Mouse (Mus musculus) hindbrain, embryonic 15.5 days (tissue): ENCODE data around the gene Fgfr2. TPM values are rescaled to one million over a fixed set of nuclear protein-coding genes. Genes with fewer than 3 reads are reported as not detected.
A peak's percentile ranks its signal among the peaks of the same experiment; 100 is the strongest.
"Not testable (repeated sequence)": the region's sequence is repeated elsewhere in the genome, so short reads cannot be mapped to it uniquely, and the experiment has no call there.

Experiments
- ATAC-seq: fragments of 200-750 bp; cut with Nextera tagmentation; 2 replicates; pipeline ENCODE4 v1.8.0; 2017; ENCODE audit warnings: low read depth, moderate number of reproducible peaks, moderate TSS enrichment; ENCODE audit not compliant: low FRiP score
- H3K27ac ChIP-seq: fragments of 300-500 bp; sonication (generic); replicated peaks from 2 replicates; pipeline ENCODE4 v1.5.1; 2015; ENCODE audit warnings: mild to moderate bottlenecking, inconsistent platforms
- H3K27me3 ChIP-seq: fragments of 300-500 bp; sonication (generic); 2 replicates; pipeline ENCODE4 v1.6.1; 2015; ENCODE audit warnings: control low read depth, inconsistent platforms
- H3K36me3 ChIP-seq: fragments of 300-500 bp; sonication (generic); 2 replicates; pipeline ENCODE4 v1.6.1; 2015; ENCODE audit warnings: control low read depth, inconsistent platforms
- H3K4me1 ChIP-seq: fragments of 300-500 bp; sonication (generic); replicated peaks from 2 replicates; pipeline ENCODE4 v1.6.1; 2015; ENCODE audit warnings: control low read depth, inconsistent platforms
- H3K4me2 ChIP-seq: fragments of 300-500 bp; sonication (generic); 2 replicates; pipeline ENCODE4 v1.6.1; 2015; ENCODE audit warnings: moderate library complexity, mild to moderate bottlenecking, inconsistent platforms
- H3K4me3 ChIP-seq: fragments of 300-500 bp; sonication (generic); 2 replicates; pipeline ENCODE4 v1.5.1; 2015; ENCODE audit warnings: mild to moderate bottlenecking, inconsistent platforms
- H3K9ac ChIP-seq: fragments of 300-500 bp; sonication (generic); 2 replicates; pipeline ENCODE4 v1.6.1; 2015; ENCODE audit warnings: inconsistent platforms
- H3K9me3 ChIP-seq: fragments of 300-500 bp; sonication (generic); 2 replicates; pipeline ENCODE4 v1.6.1; 2016; ENCODE audit warnings: control low read depth, inconsistent platforms
- WGBS: fragments of 180-500 bp; shearing (Covaris S2); methylation state at CpG from one replicate; pipeline ENCODE4 v1.1.7; 2015; 5-methylcytosine and 5-hydroxymethylcytosine counted together
- polyA plus RNA-seq: library from polyadenylated mRNA; unstranded; fragments of >200 nt; fragmentation: Nextera tagmentation; extraction: Ambion mirVana; gene quantifications from 2 replicates; pipeline ENCODE4 v1.2.1, GENCODE M21; 2015

Gene Fgfr2
- polyA plus RNA-seq, 1 experiment from 2014 or later, result 28.5 TPM

DNA sequence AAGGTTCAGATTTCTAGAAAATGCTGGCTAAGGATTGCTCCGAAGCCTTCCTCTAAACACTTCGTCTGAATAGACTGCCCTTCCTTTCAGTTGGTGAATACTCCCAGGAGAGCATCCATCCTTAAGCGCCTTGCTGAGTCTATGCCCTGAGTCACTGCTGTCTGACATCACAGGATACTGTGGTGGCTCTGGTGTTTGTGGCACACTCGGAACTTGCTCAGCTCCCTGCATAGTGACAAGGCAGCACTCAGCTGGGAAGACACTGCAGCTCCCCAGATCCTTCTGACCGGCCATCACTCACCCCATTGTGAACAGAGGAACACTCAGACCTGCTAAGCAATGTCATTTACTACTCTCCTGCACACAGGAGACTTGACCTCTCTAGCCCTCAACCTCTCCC lies 675.6 kb downstream of the Fgfr2 start:
- no peak overlapping the region for H3K4me2 ChIP-seq
- H3K27ac ChIP-seq, result no peak overlapping the region
- no peaks in the 10 kb centered on the region for H3K36me3 ChIP-seq
- ATAC-seq, result no peak
- H3K27me3 ChIP-seq, result no peaks in the 10 kb centered on the region
- H3K9me3 ChIP-seq, result no peaks in the 10 kb centered on the region
- H3K9ac ChIP-seq, result no peak overlapping the region
- WGBS, result 80% methylated on average over 5 of the region's 5 CpGs
- H3K4me1 ChIP-seq, result no peaks in the 10 kb centered on the region
- no peak overlapping the region for H3K4me3 ChIP-seq

DNA sequence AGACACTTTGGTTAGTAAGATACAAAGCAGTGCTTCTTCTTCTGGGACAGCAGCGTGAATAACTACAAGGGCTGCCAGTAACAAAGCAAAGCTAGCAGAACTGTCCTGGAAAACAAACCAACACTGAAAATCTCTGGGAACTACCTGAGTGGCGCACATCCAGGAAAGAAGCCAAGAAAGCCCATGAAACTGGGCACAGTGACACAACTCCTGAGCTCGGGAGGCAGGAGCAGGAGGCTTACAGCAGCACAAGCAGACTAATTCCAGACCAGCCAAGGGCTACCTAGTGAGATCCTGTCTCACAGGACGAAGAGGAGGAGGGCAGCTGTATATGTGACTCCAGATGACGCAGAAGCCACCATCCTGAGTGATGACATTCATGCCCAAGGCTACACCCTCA lies 676.3 kb downstream of the Fgfr2 start:
- no peaks in the 10 kb centered on the region for H3K9me3 ChIP-seq
- 72% methylated on average over 5 of the region's 5 CpGs for WGBS
- no peak overlapping the region for H3K4me3 ChIP-seq
- H3K27ac ChIP-seq, result no peak overlapping the region
- no peaks in the 10 kb centered on the region for H3K27me3 ChIP-seq
- H3K36me3 ChIP-seq, result no peaks in the 10 kb centered on the region
- H3K4me1 ChIP-seq, result no peaks in the 10 kb centered on the region
- no peak overlapping the region for H3K4me2 ChIP-seq
- ATAC-seq, result no peak
- H3K9ac ChIP-seq, result no peak overlapping the region

DNA sequence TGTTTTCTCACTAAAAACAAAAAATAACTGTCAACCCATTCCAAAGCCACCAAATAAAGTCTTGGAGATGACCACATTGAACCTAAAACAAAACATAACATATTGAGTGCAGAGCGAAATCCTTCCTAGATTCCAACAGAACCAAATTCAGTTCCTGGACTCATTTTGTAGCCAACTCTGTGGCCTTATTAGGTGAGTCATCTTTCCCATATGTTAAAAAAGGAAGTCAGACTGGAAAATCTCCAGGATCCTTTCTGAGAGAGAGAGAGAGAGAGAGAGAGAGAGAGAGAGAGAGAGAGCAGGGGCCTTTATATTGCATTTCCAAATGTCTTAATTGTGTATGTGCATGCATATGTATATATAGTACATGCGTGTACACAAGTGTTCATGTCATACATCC lies 678.9 kb downstream of the Fgfr2 start:
- H3K27me3 ChIP-seq, result no peaks in the 10 kb centered on the region
- no peaks in the 10 kb centered on the region for H3K9me3 ChIP-seq
- no peak overlapping the region for H3K9ac ChIP-seq
- no peak for ATAC-seq
- no peak overlapping the region for H3K4me2 ChIP-seq
- H3K4me1 ChIP-seq, result no peaks in the 10 kb centered on the region
- H3K4me3 ChIP-seq, result no peak overlapping the region
- H3K36me3 ChIP-seq, result no peaks in the 10 kb centered on the region
- H3K27ac ChIP-seq, result no peak overlapping the region
- WGBS, result 97% methylated on average over 2 of the region's 2 CpGs

DNA sequence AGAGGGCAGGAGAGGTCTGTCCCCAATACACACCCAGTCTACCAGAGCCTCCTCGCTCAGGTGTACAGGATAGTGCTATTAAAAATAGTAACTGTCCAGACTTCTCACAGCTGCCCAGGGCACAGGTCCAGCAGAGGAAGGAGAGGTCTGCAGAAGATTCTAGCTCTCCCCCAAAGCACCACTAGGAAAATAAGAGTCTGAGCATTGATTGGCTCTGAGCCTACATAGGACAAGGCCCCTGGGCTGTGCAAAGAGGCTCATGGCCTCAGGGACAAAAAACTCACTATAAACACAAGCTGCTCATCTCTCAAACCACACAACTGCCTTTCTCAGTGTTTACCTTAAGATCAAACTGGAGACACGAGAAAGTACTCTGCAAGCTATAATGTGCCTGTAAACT lies 679.4 kb downstream of the Fgfr2 start:
- WGBS, result 79% methylated on average over 2 of the region's 2 CpGs
- Histone ChIP-seq H3K27ac (no peak overlapping the region), H3K4me2 (no peak overlapping the region), H3K4me3 (no peak overlapping the region), H3K36me3 (no peaks in the 10 kb centered on the region), H3K4me1 (no peaks in the 10 kb centered on the region), H3K9ac (no peak overlapping the region), H3K9me3 (no peaks in the 10 kb centered on the region), H3K27me3 (no peaks in the 10 kb centered on the region)
- ATAC-seq, result no peak

DNA sequence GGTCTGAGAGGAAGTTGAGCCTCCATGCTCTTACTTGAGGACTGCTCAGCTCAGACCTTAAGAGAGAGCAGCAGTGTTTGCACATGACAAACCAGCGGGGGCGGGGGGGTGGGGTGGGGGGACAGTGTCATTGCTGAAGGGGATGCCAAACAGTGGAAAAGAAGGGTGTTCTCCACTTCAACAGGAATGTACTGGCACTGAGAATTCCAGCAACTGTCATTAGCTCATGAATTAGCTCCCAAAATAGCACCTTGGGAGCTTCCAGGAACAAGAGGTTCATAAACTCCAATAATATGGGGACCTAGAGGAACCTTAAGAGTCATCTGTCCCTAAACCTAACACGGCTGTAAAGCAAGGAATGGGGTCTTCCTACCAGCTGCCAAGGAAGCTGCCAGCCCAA lies 680.0 kb downstream of the Fgfr2 start:
- H3K36me3 ChIP-seq, result no peaks in the 10 kb centered on the region
- no peak for ATAC-seq

DNA sequence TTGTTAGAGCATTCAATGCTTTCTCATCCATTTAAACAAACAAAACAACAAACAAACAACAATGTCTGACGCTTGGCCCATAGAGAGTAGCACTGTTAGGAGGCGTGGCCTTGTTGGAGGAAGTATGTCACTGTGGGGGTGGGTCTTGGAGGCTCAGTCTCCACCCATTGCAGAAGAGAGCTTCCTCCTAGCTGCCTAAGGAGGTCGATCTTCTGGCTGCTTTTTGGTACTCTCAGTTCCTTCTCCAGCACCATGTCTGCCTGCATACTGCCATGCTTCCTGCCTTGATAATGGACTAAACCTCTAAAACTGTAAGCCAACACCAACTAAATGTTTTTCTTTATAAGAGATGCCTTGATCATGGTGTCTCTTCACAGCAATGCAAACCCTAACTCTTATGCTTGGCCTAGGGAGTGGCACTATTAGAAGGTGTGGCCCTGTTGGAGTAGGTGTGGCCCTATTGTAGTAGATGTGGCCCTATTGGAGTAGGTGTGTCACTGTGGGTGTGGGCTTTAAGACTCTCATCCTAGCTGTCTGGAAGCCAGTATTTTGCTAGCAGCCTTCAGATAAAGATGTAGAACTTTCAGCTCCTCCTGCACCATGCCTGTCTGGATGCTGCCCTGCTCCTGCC lies 680.9 kb downstream of the Fgfr2 start:
- H3K4me3 ChIP-seq, H3K9ac ChIP-seq, H3K27ac ChIP-seq, ATAC-seq, H3K4me2 ChIP-seq, H3K36me3 ChIP-seq, H3K27me3 ChIP-seq, H3K4me1 ChIP-seq, H3K9me3 ChIP-seq: not testable (repeated sequence)
- WGBS, result 89% methylated on average over 3 of the region's 3 CpGs

More for the DNA sequence above, 680.0 kb downstream of the Fgfr2 start:
- Histone ChIP-seq H3K9ac (no peak overlapping the region), H3K4me3 (no peak overlapping the region), H3K4me2 (no peak overlapping the region), H3K9me3 (no peaks in the 10 kb centered on the region), H3K27me3 (no peaks in the 10 kb centered on the region), H3K4me1 (no peaks in the 10 kb centered on the region), H3K27ac (no peak overlapping the region)
- WGBS, result 88% methylated on average over 3 of the region's 3 CpGs

DNA sequence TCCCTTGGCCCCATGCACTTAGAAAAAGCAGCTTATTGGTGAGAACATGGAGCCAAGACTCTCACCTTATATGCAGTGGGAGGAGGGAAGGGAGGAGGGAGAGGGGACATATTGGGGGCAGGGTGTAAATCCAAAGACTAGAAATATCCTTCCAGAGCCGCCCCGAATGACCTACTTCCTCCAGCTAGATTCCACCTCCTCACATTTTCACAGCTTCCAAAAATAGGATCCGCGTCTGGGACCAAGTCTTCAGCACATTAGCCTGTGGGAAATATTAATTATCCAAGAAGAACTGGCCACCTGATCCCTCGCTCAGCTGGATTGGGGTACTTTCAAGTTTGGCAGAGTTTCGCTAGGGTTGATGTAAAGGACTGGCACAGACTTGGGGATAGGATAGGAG lies 683.2 kb downstream of the Fgfr2 start:
- 78% methylated on average over 6 of the region's 6 CpGs for WGBS
- ATAC-seq, result no peak
- Histone ChIP-seq H3K4me3 (no peak overlapping the region), H3K36me3 (no peaks in the 10 kb centered on the region), H3K27me3 (no peaks in the 10 kb centered on the region), H3K9ac (no peak overlapping the region), H3K27ac (no peak overlapping the region), H3K4me2 (no peak overlapping the region), H3K4me1 (no peaks in the 10 kb centered on the region), H3K9me3 (no peaks in the 10 kb centered on the region)

DNA sequence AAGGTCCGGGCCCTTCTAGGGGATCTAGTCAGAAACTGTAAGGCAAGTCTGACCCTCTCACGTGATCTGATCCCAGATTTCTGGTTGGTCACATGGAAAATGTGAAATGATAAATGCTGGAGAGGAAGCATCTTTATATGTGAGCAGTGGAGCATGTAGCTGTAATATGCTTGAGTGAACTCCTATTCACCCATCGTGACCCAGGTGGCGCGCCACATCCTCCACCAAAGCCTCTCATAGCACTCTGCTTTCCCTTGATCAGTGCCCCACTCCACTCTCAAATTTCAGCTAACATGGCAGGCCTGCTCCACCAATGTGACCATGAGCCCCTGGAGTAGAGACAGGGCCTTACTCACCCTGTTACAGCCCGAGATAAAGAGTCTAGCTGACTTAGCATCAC lies 685.1 kb downstream of the Fgfr2 start:
- ATAC-seq, result no peak
- H3K4me2 ChIP-seq, result no peak overlapping the region
- no peak overlapping the region for H3K27ac ChIP-seq
- 47% methylated on average over 6 of the region's 6 CpGs for WGBS
- H3K4me3 ChIP-seq, result no peak overlapping the region
- no peaks in the 10 kb centered on the region for H3K9me3 ChIP-seq
- no peak overlapping the region for H3K9ac ChIP-seq
- no peaks in the 10 kb centered on the region for H3K4me1 ChIP-seq
- no peaks in the 10 kb centered on the region for H3K27me3 ChIP-seq
- H3K36me3 ChIP-seq, result no peaks in the 10 kb centered on the region

DNA sequence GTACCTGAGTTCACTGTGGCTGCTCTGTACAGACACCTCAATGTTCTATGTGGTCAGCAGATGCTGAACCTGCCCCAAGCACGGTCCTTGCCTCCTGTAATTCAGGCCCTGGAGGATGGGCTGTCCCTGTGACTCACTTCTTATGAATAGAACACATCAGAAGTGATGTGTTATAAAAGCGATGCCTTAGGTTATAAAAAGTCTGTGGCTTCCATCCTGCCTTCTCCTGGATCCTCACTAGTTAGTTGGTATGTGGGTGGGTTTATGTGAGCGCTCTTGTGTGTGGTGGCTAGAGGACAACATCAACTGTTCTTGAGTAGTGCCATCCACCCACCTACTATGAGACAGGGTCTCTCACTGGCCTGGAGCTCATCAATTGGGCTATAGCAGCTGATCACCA lies 685.7 kb downstream of the Fgfr2 start:
- 91% methylated on average over 3 of the region's 3 CpGs for WGBS
- H3K9ac ChIP-seq, result no peak overlapping the region
- no peaks in the 10 kb centered on the region for H3K27me3 ChIP-seq
- H3K27ac ChIP-seq, result no peak overlapping the region
- no peak overlapping the region for H3K4me2 ChIP-seq
- H3K4me1 ChIP-seq, result no peaks in the 10 kb centered on the region
- ATAC-seq, result no peak
- H3K36me3 ChIP-seq, result no peaks in the 10 kb centered on the region
- no peaks in the 10 kb centered on the region for H3K9me3 ChIP-seq
- no peak overlapping the region for H3K4me3 ChIP-seq

DNA sequence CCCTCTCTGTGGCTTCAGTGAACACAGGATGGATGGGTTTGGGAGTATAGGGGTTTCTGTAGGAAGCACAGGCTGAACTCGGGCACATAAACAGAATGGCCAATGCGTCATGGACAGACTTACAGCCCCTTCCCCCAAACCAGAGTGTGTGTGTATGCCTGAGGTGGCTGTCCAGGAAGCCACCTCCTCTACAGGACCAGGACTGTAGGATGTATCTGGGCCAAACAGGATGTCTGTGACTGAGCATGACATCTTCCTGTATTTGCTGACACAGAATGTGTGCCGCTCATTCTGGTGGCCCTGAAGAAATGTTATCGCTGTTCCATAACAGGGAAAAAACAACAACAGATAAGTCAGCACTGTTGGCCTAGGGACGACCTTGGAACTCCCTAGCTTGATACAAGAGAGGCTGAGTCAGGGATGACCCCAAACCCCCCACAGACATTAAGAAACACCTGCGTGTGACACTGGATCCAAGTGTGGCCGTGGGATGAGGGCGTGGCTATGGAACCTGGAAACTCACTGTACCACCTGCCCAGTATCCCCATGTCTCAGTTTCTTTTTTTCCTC lies 687.6 kb downstream of the Fgfr2 start:
- H3K9ac ChIP-seq, result no peak overlapping the region
- H3K4me1 ChIP-seq, result no peaks in the 10 kb centered on the region
- H3K4me3 ChIP-seq, result no peak overlapping the region
- H3K27me3 ChIP-seq, result no peaks in the 10 kb centered on the region
- ATAC-seq, result no peak
- H3K27ac ChIP-seq, result no peak overlapping the region
- no peaks in the 10 kb centered on the region for H3K9me3 ChIP-seq
- no peaks in the 10 kb centered on the region for H3K36me3 ChIP-seq
- no peak overlapping the region for H3K4me2 ChIP-seq
- 85% methylated on average over 8 of the region's 8 CpGs for WGBS

DNA sequence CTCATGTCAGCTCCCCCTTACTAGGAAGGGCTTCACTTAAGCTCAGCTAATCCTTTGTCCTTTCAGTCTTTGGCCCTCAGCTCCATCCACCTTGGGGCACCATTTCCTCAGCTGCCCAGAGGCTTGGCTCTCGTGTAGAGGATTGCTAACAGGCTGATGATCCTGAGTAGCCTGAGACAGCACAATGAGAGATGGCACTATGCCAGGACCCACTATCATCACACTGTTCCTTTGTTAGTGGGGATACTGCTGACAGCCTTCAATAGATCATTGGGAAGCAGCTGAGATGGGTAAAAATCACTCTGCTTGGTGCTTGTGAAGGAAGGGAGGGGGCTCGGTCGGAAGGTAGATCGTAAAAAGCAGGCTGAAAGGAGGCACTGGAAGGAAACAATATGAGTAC lies 693.8 kb downstream of the Fgfr2 start:
- no peaks in the 10 kb centered on the region for H3K27me3 ChIP-seq
- no peak overlapping the region for H3K4me2 ChIP-seq
- peak overlapping the region; percentile 25; the same call in 1 of the 2 replicates for H3K27ac ChIP-seq
- H3K36me3 ChIP-seq, result no peaks in the 10 kb centered on the region
- peaks cover 9% of the 10 kb centered on the region for H3K4me1 ChIP-seq
- no peak overlapping the region for H3K4me3 ChIP-seq
- ATAC-seq, result 0 out of 2 replicates have a peak, but pooled peaks have one; percentile 30
- no peak overlapping the region for H3K9ac ChIP-seq
- 27% methylated on average over 4 of the region's 4 CpGs for WGBS
- H3K9me3 ChIP-seq, result no peaks in the 10 kb centered on the region

DNA sequence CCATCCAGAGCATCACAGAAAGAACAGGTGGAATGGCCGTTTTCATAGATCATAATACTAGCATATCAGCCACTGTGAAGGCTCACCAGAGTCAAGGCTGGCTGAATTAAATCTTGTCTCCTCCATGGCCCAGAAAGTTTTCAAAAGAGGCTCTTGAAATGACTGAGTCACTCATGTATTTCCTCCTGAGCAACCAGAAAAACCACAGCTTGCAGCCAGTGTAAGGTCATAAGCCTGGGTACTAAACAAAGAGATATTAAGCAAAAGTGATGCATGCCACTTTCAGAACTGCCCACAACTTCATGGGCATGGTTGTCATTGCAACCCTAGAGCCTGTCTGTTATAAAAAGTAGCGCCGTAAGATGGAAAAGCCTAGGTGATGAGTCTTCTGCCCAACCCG lies 694.8 kb downstream of the Fgfr2 start:
- H3K27me3 ChIP-seq, result no peaks in the 10 kb centered on the region
- H3K27ac ChIP-seq, result no peak overlapping the region
- no peak for ATAC-seq
- H3K4me1 ChIP-seq, result peaks cover 9% of the 10 kb centered on the region
- no peaks in the 10 kb centered on the region for H3K9me3 ChIP-seq
- no peak overlapping the region for H3K4me2 ChIP-seq
- no peaks in the 10 kb centered on the region for H3K36me3 ChIP-seq
- 96% methylated on average over 4 of the region's 4 CpGs for WGBS
- no peak overlapping the region for H3K9ac ChIP-seq
- H3K4me3 ChIP-seq, result no peak overlapping the region

DNA sequence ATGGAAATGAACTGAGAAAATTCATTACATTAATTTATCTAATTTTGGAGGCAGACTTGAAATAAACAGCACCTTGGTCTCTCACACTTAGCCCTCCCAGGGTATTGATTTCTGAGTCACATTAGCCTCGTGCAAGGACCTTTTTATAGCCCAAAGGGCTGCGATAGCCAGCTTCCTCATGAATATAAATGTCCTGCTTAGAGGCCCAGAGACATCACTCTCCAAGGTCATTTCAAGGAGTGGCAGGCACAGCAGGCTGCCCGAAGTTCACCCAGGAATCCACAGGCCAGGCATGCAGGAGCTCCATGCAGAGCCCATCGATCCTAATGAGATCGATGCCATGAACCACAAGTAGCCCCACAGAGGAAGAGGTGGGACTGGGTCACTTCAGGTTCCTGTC lies 697.1 kb downstream of the Fgfr2 start:
- no peak for ATAC-seq
- no peak overlapping the region for H3K4me2 ChIP-seq
- no peaks in the 10 kb centered on the region for H3K27me3 ChIP-seq
- H3K4me3 ChIP-seq, result no peak overlapping the region
- peaks cover 9% of the 10 kb centered on the region for H3K4me1 ChIP-seq
- H3K36me3 ChIP-seq, result no peaks in the 10 kb centered on the region
- H3K9me3 ChIP-seq, result no peaks in the 10 kb centered on the region
- no peak overlapping the region for H3K27ac ChIP-seq
- no peak overlapping the region for H3K9ac ChIP-seq
- 40% methylated on average over 5 of the region's 5 CpGs for WGBS
